Mouse (Mus musculus): ENCODE data around the gene Shb.

Gene Shb

GRCm38 (mm10) chr4:45527562-45528354, 4.5 kb downstream of the Shb start:
- DNase-seq = peak; percentile 8

GRCm38 (mm10) chr4:45526846-45527561, 5.3 kb downstream of the Shb start:
- no peak for DNase-seq

- no peak for DNase-seq
Observed at GRCm38 (mm10) chr4:45526175-45526574, 6.1 kb downstream of the Shb start.

- no peak for DNase-seq
Observed at GRCm38 (mm10) chr4:45525541-45525940, 6.7 kb downstream of the Shb start.

- no peak for DNase-seq
Observed at GRCm38 (mm10) chr4:45524602-45525001, 7.7 kb downstream of the Shb start.

- DNase-seq = no peak
Observed at GRCm38 (mm10) chr4:45523360-45523759, 8.9 kb downstream of the Shb start.

- DNase-seq = no peak
Observed at GRCm38 (mm10) chr4:45522956-45523355, 9.3 kb downstream of the Shb start.

- DNase-seq = no peak
Observed at GRCm38 (mm10) chr4:45522583-45522900, 9.7 kb downstream of the Shb start.

- no peak for DNase-seq
Observed at GRCm38 (mm10) chr4:45521705-45522582, 10.3 kb downstream of the Shb start.

GRCm38 (mm10) chr4:45520375-45520774, 11.9 kb downstream of the Shb start:
- DNase-seq = no peak

- DNase-seq = no peak
Observed at GRCm38 (mm10) chr4:45517399-45517798, 14.9 kb downstream of the Shb start.

- no peak for DNase-seq
Observed at GRCm38 (mm10) chr4:45515894-45516293, 16.4 kb downstream of the Shb start.

GRCm38 (mm10) chr4:45514406-45514805, 17.9 kb downstream of the Shb start:
- no peak for DNase-seq

- DNase-seq = peak; percentile 14
Observed at GRCm38 (mm10) chr4:45513791-45514293, 18.4 kb downstream of the Shb start.

- no peak for DNase-seq
Observed at GRCm38 (mm10) chr4:45513340-45513739, 18.9 kb downstream of the Shb start.

- no peak for DNase-seq
Observed at GRCm38 (mm10) chr4:45510163-45510562, 22.1 kb downstream of the Shb start.

- no peak for DNase-seq
Observed at GRCm38 (mm10) chr4:45509416-45509815, 22.9 kb downstream of the Shb start.

- DNase-seq = no peak
Observed at GRCm38 (mm10) chr4:45508469-45508868, 23.8 kb downstream of the Shb start.

GRCm38 (mm10) chr4:45507476-45507875, 24.8 kb downstream of the Shb start:
- DNase-seq = no peak

- DNase-seq = no peak
Observed at GRCm38 (mm10) chr4:45507039-45507438, 25.2 kb downstream of the Shb start.

GRCm38 (mm10) chr4:45506613-45507012, 25.7 kb downstream of the Shb start:
- DNase-seq = no peak

GRCm38 (mm10) chr4:45505671-45506070, 26.6 kb downstream of the Shb start:
- no peak for DNase-seq

- no peak for DNase-seq
Observed at GRCm38 (mm10) chr4:45505191-45505590, 27.1 kb downstream of the Shb start.
